Mouse (Mus musculus) stomach, embryonic 14.5 days (tissue): ENCODE data around the gene Bub1b. TPM values are rescaled to one million over a fixed set of nuclear protein-coding genes. Genes with fewer than 3 reads are reported as not detected.

Experiments
- ATAC-seq: fragments of 200-750 bp; cut with Nextera tagmentation; 2 replicates; pipeline ENCODE4 v1.8.0; 2017; ENCODE audit warnings: low read depth, moderate TSS enrichment; ENCODE audit not compliant: insufficient number of reproducible peaks, insufficient read depth, low FRiP score
- H3K27ac ChIP-seq: fragments of 300-500 bp; sonication (generic); 2 replicates; pipeline ENCODE4 v1.5.1; 2014; ENCODE audit warnings: mild to moderate bottlenecking, low read length, moderate library complexity, mixed read lengths
- H3K27me3 ChIP-seq: fragments of 300-500 bp; sonication (generic); 2 replicates; pipeline ENCODE4 v1.6.1; 2014; ENCODE audit warnings: low read length, control low read depth, mixed read lengths; ENCODE audit not compliant: control insufficient read depth, insufficient read depth
- H3K36me3 ChIP-seq: fragments of 300-500 bp; sonication (generic); 2 replicates; pipeline ENCODE4 v1.6.1; 2014; ENCODE audit warnings: mild to moderate bottlenecking, control low read depth, low read length, moderate library complexity, mixed read lengths; ENCODE audit not compliant: control insufficient read depth, insufficient read depth
- H3K4me1 ChIP-seq: fragments of 300-500 bp; sonication (generic); 2 replicates; pipeline ENCODE4 v1.6.1; 2014; ENCODE audit warnings: low read length, control low read depth, mixed read lengths; ENCODE audit not compliant: control insufficient read depth, insufficient read depth
- H3K4me2 ChIP-seq: fragments of 300-500 bp; sonication (generic); replicated peaks from 2 replicates; pipeline ENCODE4 v1.6.1; 2014; ENCODE audit warnings: low read depth, low read length, control low read depth
- H3K4me3 ChIP-seq: fragments of 300-500 bp; sonication (generic); 2 replicates; pipeline ENCODE4 v1.5.1; 2014; ENCODE audit warnings: low read depth, low read length, control low read depth
- H3K9ac ChIP-seq: fragments of 300-500 bp; sonication (generic); replicated peaks from 2 replicates; pipeline ENCODE4 v1.6.1; 2014; ENCODE audit warnings: low read depth, mild to moderate bottlenecking, control low read depth, low read length, moderate library complexity, mixed read lengths
- H3K9me3 ChIP-seq: fragments of 300-500 bp; sonication (generic); 2 replicates; pipeline ENCODE4 v1.6.1; 2016; ENCODE audit warnings: low read depth, low read length, control low read depth; ENCODE audit not compliant: control insufficient read depth
- WGBS: fragments of 180-500 bp; shearing (Covaris S2); extraction: QIAGEN DNeasy Blood & Tissue Kit; methylation state at CpG from one replicate; pipeline ENCODE4 v1.1.7; 2014; 5-methylcytosine and 5-hydroxymethylcytosine counted together
- polyA plus RNA-seq: library from polyadenylated mRNA; unstranded; fragments of >200 nt; fragmentation: Nextera tagmentation; extraction: Ambion mirVana; gene quantifications from 2 replicates; pipeline ENCODE4 v1.2.1, GENCODE M21; 2014

Bub1b gene
- polyA plus RNA-seq, 1 experiment from 2014 or later = 81.2 TPM

DNA sequence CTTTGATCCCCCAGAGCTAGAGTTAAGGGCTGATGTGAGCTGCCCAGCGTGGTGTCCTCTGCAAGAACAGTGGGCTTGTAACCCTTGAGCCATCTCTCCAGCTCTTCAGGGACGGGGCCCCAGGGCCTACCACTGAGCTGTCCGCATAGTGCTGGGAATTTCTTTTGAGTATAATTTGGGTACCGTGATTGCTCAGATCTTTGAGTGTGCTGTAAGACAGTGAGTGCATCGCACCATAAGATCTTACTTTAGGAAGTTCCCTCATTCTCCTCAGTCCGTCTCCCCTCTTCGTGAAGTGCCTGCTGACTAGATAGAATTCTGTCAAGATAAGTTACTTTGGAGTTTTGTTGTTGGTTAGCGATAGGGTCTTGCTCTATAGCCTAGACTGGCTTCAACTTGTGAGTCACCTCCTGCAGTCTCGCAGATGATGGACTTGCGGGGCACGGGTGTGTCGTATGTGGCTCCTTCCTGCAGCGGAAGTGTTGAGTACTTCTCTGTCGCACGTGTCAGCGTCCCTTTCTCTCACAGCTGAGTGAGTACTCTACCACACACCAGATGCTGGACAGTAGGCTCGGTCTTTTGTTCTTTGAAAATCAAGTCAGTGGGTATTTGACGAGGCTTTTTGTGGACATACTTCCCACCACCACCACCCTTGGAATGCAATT is 3.7 kb downstream of the Bub1b start:
- 90% methylated on average over 18 of the region's 18 CpGs for WGBS
- Histone ChIP-seq H3K27me3 (no peaks in the 10 kb centered on the region), H3K9me3 (0 out of 2 replicates have a peak, but pooled peaks cover 2% of the 10 kb centered on the region), H3K4me2 (no peak overlapping the region), H3K27ac (no peak overlapping the region), H3K9ac (no peak overlapping the region), H3K4me1 (peaks cover 6% of the 10 kb centered on the region; the same call in 1 of the 2 replicates), H3K4me3 (no peak overlapping the region), H3K36me3 (peaks cover 29% of the 10 kb centered on the region)
- no peak for ATAC-seq

DNA sequence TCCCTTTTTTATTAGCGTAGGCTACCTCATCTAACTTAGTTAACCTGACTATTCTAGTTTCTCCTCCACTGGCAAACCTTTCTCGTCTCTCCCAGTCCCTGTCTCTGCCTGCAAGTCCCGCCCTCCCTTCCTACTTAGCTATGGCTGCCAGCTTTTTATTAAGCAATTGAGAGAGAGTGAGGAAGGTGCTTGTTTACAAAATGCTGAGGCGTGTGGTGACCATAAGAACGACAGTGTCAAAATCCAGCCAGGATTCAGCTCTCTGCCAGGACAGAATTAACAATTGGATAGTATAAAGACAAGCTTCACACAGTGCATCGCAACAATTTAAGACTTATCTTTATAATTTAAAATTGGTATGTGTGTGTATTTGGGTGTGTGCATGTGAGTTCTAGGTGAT is 6.1 kb downstream of the Bub1b start:
- Histone ChIP-seq H3K4me2 (no peak overlapping the region), H3K9me3 (0 out of 2 replicates have a peak, but pooled peaks cover 2% of the 10 kb centered on the region), H3K27me3 (no peaks in the 10 kb centered on the region), H3K4me1 (peaks cover 6% of the 10 kb centered on the region; the same call in 1 of the 2 replicates), H3K36me3 (peaks cover 39% of the 10 kb centered on the region), H3K27ac (no peak overlapping the region), H3K9ac (no peak overlapping the region), H3K4me3 (no peak overlapping the region)
- no peak for ATAC-seq
- WGBS = 88% methylated on average over 6 of the region's 6 CpGs

DNA sequence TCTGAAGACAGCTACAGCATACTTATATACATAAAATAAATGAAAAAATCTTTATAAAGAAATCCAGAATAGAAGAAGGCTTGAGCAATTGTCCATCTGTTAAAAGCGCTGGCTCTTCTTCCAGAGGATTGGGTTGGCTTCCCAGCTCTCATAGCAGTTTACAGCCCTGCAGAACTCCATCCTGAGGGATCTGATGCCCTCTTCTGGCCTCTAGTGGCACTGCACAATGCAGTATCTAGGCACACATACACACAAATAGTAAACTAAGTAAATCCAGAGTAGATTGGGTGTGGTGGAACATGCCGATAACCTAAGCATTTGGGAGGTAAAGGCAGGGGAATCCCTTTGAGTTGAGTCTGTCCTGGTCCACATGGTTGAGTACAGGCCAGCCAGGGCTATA is 8.0 kb downstream of the Bub1b start:
- no peaks in the 10 kb centered on the region for H3K4me1 ChIP-seq
- 0 out of 2 replicates have a peak, but pooled peaks cover 2% of the 10 kb centered on the region for H3K9me3 ChIP-seq
- peaks cover 50% of the 10 kb centered on the region for H3K36me3 ChIP-seq
- no peak overlapping the region for H3K4me3 ChIP-seq
- no peak for ATAC-seq
- H3K4me2 ChIP-seq = no peak overlapping the region
- H3K27ac ChIP-seq = no peak overlapping the region
- 87% methylated on average over 2 of the region's 2 CpGs for WGBS
- no peak overlapping the region for H3K9ac ChIP-seq
- H3K27me3 ChIP-seq = no peaks in the 10 kb centered on the region

DNA sequence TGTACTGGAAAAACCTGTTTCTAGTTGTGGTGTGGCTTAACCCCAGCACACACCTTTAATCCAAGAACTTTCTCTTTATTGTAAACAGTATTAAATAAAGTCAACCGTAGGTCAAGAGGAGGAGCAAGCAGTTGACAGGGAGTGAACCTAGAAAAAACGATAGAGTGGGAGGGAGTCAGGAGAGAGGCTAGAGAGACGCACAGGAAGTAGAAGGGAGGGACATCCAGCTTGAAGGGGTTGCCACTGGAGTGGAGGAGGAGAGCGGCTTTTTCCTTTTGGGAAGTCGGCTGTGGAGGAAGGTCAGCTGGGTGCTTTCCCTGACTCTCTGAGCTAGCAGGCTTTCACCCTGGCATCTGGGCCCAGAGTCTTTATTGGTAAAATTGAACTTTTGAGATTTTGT is 9.0 kb downstream of the Bub1b start:
- ATAC-seq = no peak
- no peak overlapping the region for H3K4me2 ChIP-seq
- WGBS = 50% methylated on average over 5 of the region's 5 CpGs
- H3K4me1 ChIP-seq = no peaks in the 10 kb centered on the region
- peaks cover 56% of the 10 kb centered on the region for H3K36me3 ChIP-seq
- no peak overlapping the region for H3K9ac ChIP-seq
- no peak overlapping the region for H3K27ac ChIP-seq
- H3K27me3 ChIP-seq = no peaks in the 10 kb centered on the region
- H3K4me3 ChIP-seq = no peak overlapping the region
- 0 out of 2 replicates have a peak, but pooled peaks cover 2% of the 10 kb centered on the region for H3K9me3 ChIP-seq

DNA sequence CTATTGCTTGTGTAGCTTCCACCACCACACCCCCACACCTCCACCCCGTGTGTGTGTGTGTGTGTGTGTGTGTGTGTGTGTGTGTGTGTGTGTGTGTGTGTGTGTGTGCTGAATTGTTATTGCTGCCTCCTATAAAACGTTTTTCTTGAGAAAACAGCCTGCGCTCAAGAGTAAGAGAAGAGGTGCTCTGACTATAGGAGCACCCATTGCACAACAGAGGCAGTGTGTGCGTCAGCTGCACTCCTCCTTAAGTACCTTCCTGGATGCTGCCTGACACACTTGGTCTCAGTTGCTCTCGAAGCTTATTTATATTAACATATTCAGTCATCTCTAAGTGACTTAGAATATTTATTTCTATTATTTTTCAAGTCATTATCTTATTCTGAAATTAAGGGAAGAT is 20.0 kb downstream of the Bub1b start:
- Histone ChIP-seq H3K9me3 (no peaks in the 10 kb centered on the region), H3K27ac (no peak overlapping the region), H3K4me3 (no peak overlapping the region), H3K27me3 (no peaks in the 10 kb centered on the region), H3K4me2 (no peak overlapping the region), H3K4me1 (no peaks in the 10 kb centered on the region), H3K9ac (no peak overlapping the region), H3K36me3 (peaks cover 75% of the 10 kb centered on the region)
- no peak for ATAC-seq
- 89% methylated on average over 5 of the region's 5 CpGs for WGBS

DNA sequence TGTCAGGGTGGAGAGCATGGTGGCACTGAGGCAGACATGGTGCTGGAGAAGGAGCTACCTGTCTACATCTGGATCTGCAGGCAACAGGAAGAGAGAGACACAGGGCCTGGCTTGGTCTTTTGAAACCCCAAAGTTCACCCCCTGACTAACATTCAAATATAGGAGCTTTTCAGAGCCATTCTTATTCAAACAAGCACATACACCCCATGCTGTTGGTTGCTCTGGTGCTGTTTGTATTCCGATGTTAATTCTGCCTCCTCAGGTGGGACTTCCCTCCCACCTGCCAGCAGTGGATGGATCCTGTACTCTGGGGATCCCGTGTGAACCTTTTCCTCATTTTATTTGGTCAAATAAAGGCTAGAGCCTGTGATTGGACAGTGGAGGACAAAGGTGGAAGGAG is 22.1 kb downstream of the Bub1b start:
- no peak for ATAC-seq
- Histone ChIP-seq H3K27me3 (no peaks in the 10 kb centered on the region), H3K4me1 (no peaks in the 10 kb centered on the region), H3K36me3 (peaks cover 72% of the 10 kb centered on the region), H3K4me2 (no peak overlapping the region), H3K9me3 (no peaks in the 10 kb centered on the region), H3K27ac (no peak overlapping the region), H3K4me3 (no peak overlapping the region), H3K9ac (no peak overlapping the region)
- 83% methylated on average over 2 of the region's 2 CpGs for WGBS

DNA sequence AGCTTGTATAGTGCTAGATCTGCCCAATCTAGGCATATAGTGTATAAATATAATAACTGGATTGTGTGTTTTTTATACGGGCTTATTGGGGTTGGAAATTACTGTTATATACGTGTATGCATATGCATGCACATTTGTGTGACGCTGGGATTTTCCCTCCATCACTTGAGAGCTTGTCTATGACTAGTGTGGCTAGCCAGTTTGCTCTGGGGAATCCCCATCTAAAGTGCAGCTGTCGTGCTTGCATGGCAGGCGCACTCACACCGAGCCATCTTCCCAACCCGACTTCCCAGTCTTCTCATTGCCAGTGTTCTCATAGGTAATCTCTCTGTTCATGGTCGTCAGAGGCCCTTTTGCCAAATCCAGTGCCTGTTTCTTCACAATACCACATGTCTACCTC is 22.6 kb downstream of the Bub1b start:
- H3K27me3 ChIP-seq = no peaks in the 10 kb centered on the region
- H3K27ac ChIP-seq = no peak overlapping the region

DNA sequence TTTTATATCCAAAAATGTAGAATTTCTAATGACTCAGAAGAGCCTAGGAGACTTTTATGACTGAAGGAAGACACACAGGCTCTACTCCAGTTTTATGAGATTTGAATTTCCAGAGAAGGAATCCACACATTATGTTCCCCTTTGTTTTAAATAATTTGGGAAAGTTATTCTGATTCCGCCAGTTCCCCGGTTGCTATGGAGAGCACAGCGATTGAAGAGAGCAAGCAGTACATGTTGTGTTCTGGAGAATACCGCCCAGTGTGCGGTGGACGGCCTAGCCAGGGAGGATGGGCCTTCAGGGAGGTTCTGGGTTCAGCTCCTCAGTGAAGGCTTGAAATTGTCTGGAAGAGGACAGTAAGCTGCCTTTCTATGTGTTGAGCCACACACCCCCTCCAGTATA is 31.3 kb downstream of the Bub1b start:
- Histone ChIP-seq H3K9ac (no peak overlapping the region), H3K36me3 (peaks cover 69% of the 10 kb centered on the region), H3K4me1 (no peaks in the 10 kb centered on the region), H3K4me2 (no peak overlapping the region), H3K27ac (no peak overlapping the region), H3K9me3 (no peaks in the 10 kb centered on the region), H3K27me3 (no peaks in the 10 kb centered on the region), H3K4me3 (no peak overlapping the region)
- ATAC-seq = no peak
- 92% methylated on average over 6 of the region's 6 CpGs for WGBS

More for the DNA sequence above, 22.6 kb downstream of the Bub1b start:
- Histone ChIP-seq H3K9ac (no peak overlapping the region), H3K4me3 (no peak overlapping the region), H3K9me3 (no peaks in the 10 kb centered on the region), H3K4me2 (no peak overlapping the region), H3K36me3 (peaks cover 70% of the 10 kb centered on the region), H3K4me1 (no peaks in the 10 kb centered on the region)
- WGBS = 86% methylated on average over 8 of the region's 8 CpGs
- ATAC-seq = no peak

DNA sequence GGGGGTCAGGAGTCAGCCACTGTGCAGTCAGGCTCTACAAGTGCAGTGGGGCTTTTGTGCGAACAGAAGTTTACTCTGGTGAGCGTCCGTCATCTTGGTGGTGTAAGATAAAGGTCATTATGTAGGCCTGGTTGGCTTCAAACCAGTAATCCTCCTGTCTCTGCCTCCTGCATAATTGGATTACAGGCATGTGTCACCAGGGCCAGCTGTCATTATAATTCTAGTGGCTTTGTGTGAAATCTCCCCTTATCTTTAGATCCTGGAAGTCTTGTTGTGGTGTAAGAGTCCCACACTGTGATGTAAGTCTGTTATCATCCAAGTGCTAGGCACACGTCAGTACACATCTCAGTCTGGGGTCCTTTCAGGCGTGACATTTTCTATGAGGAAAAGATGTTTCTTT is 35.4 kb downstream of the Bub1b start:
- Histone ChIP-seq H3K27ac (no peak overlapping the region), H3K4me1 (no peaks in the 10 kb centered on the region), H3K36me3 (peaks cover 64% of the 10 kb centered on the region), H3K4me2 (no peak overlapping the region), H3K9me3 (no peaks in the 10 kb centered on the region), H3K4me3 (no peak overlapping the region), H3K27me3 (no peaks in the 10 kb centered on the region), H3K9ac (no peak overlapping the region)
- WGBS = 75% methylated on average over 5 of the region's 5 CpGs
- ATAC-seq = no peak
